Mouse (Mus musculus): ENCODE data around the gene Phf2. TPM values are rescaled to one million over a fixed set of nuclear protein-coding genes. Genes with fewer than 3 reads are reported as not detected.
A peak's percentile ranks its signal among the peaks of the same experiment; 100 is the strongest.

The Phf2 gene
- polyA plus RNA-seq, 1 experiment from 2014 or later = 1.6 TPM

- Histone ChIP-seq H3K4me1 (ENCODE audit: insufficient read depth) (peaks cover 35% of the 10 kb centered on the region), H3K4me2 (ENCODE audit: low read depth, low read length) (no peak overlapping the region), H3K9me3 (ENCODE audit: low read length) (no peaks in the 10 kb centered on the region), H3K4me3 (ENCODE audit: low read depth, low read length) (no peak overlapping the region), H3K27ac (ENCODE audit: low read depth) (peak overlapping the region; percentile 57), H3K27me3 (ENCODE audit: insufficient read depth, low read length) (no peaks in the 10 kb centered on the region), H3K36me3 (replicated peaks; ENCODE audit: insufficient read depth, low read length) (0 out of 2 replicates have a peak, but pooled peaks cover 3% of the 10 kb centered on the region), H3K9ac (replicated peaks) (no peak overlapping the region)
- 53% methylated on average over 9 of the region's 9 CpGs for WGBS (ENCODE audit: insufficient replicate concordance)
- ATAC-seq (0 out of 2 replicates have a peak, but pooled peaks have one; percentile 10), DNase-seq (no peak)
- TF ChIP-seq CTCF (IDR thresholded peaks at IDR 0.05; ENCODE audit: low read depth) (no peak), EP300 (IDR thresholded peaks at IDR 0.05; ENCODE audit: low read depth) (no peak)
Measured at GRCm38 (mm10) chr13:48863556-48863955, 7.4 kb downstream of the Phf2 start.

GRCm38 (mm10) chr13:48861913-48862312, 9.0 kb downstream of the Phf2 start:
- Histone ChIP-seq H3K9me3 (ENCODE audit: low read length) (no peaks in the 10 kb centered on the region), H3K4me3 (ENCODE audit: low read depth, low read length) (no peak overlapping the region), H3K36me3 (replicated peaks; ENCODE audit: insufficient read depth, low read length) (no peaks in the 10 kb centered on the region), H3K4me1 (ENCODE audit: insufficient read depth) (peaks cover 31% of the 10 kb centered on the region), H3K27ac (ENCODE audit: low read depth) (no peak overlapping the region), H3K4me2 (ENCODE audit: low read depth, low read length) (no peak overlapping the region), H3K27me3 (ENCODE audit: insufficient read depth, low read length) (no peaks in the 10 kb centered on the region), H3K9ac (replicated peaks) (no peak overlapping the region)
- DNase-seq (no peak), ATAC-seq (no peak)
- TF ChIP-seq EP300 (IDR thresholded peaks at IDR 0.05; ENCODE audit: low read depth) (no peak), CTCF (IDR thresholded peaks at IDR 0.05; ENCODE audit: low read depth) (no peak)
- 57% methylated on average over 1 of the region's 1 CpGs for WGBS (ENCODE audit: insufficient replicate concordance)

GRCm38 (mm10) chr13:48858779-48859178, 12.1 kb downstream of the Phf2 start:
- Histone ChIP-seq H3K4me1 (ENCODE audit: insufficient read depth) (peaks cover 29% of the 10 kb centered on the region), H3K9me3 (ENCODE audit: low read length) (no peaks in the 10 kb centered on the region), H3K36me3 (replicated peaks; ENCODE audit: insufficient read depth, low read length) (no peaks in the 10 kb centered on the region), H3K27me3 (ENCODE audit: insufficient read depth, low read length) (no peaks in the 10 kb centered on the region), H3K9ac (replicated peaks) (no peak overlapping the region), H3K27ac (ENCODE audit: low read depth) (no peak overlapping the region), H3K4me3 (ENCODE audit: low read depth, low read length) (no peak overlapping the region), H3K4me2 (ENCODE audit: low read depth, low read length) (no peak overlapping the region)
- no peak for DNase-seq
- WGBS (ENCODE audit: insufficient replicate concordance) = 73% methylated on average over 4 of the region's 4 CpGs
- ATAC-seq = no peak
- no peak for TF ChIP-seq CTCF (IDR thresholded peaks at IDR 0.05; ENCODE audit: low read depth)

- TF ChIP-seq EP300 (IDR thresholded peaks at IDR 0.05; ENCODE audit: low read depth) = no peak
- TF ChIP-seq CTCF (IDR thresholded peaks at IDR 0.05; ENCODE audit: low read depth) = no peak
- WGBS (ENCODE audit: insufficient replicate concordance) = 69% methylated on average over 6 of the region's 6 CpGs
- no peak for ATAC-seq
- no peaks in the 10 kb centered on the region for H3K9me3 ChIP-seq (ENCODE audit: low read length)
- peaks cover 34% of the 10 kb centered on the region for H3K4me1 ChIP-seq (ENCODE audit: insufficient read depth)
- no peaks in the 10 kb centered on the region for H3K27me3 ChIP-seq (ENCODE audit: insufficient read depth, low read length)
- H3K4me2 ChIP-seq (ENCODE audit: low read depth, low read length) = no peak overlapping the region
- DNase-seq = no peak
- no peak overlapping the region for H3K9ac ChIP-seq (replicated peaks)
- no peak overlapping the region for H3K4me3 ChIP-seq (ENCODE audit: low read depth, low read length)
- no peak overlapping the region for H3K27ac ChIP-seq (ENCODE audit: low read depth)
- no peaks in the 10 kb centered on the region for H3K36me3 ChIP-seq (replicated peaks; ENCODE audit: insufficient read depth, low read length)
Measured at GRCm38 (mm10) chr13:48858054-48858453, 12.9 kb downstream of the Phf2 start.

GRCm38 (mm10) chr13:48857246-48857932, 13.5 kb downstream of the Phf2 start:
- TF ChIP-seq EP300 (IDR thresholded peaks at IDR 0.05; ENCODE audit: low read depth) (no peak), CTCF (IDR thresholded peaks at IDR 0.05; ENCODE audit: low read depth) (no peak)
- no peak for DNase-seq
- Histone ChIP-seq H3K27me3 (ENCODE audit: insufficient read depth, low read length) (no peaks in the 10 kb centered on the region), H3K4me2 (ENCODE audit: low read depth, low read length) (no peak overlapping the region), H3K9ac (replicated peaks) (no peak overlapping the region), H3K27ac (ENCODE audit: low read depth) (0 out of 2 replicates have a peak overlapping the region, but pooled peaks have one; percentile 23), H3K36me3 (replicated peaks; ENCODE audit: insufficient read depth, low read length) (no peaks in the 10 kb centered on the region), H3K4me3 (ENCODE audit: low read depth, low read length) (no peak overlapping the region), H3K9me3 (ENCODE audit: low read length) (no peaks in the 10 kb centered on the region), H3K4me1 (ENCODE audit: insufficient read depth) (peaks cover 34% of the 10 kb centered on the region)
- 63% methylated on average over 7 of the region's 7 CpGs for WGBS (ENCODE audit: insufficient replicate concordance)
- no peak for ATAC-seq

GRCm38 (mm10) chr13:48853947-48854346, 17.0 kb downstream of the Phf2 start:
- TF ChIP-seq CTCF (IDR thresholded peaks at IDR 0.05; ENCODE audit: low read depth) (0 out of 2 replicates have a peak, but pooled peaks have one; percentile 12), EP300 (IDR thresholded peaks at IDR 0.05; ENCODE audit: low read depth) (no peak)
- H3K27me3 ChIP-seq (ENCODE audit: insufficient read depth, low read length) = no peaks in the 10 kb centered on the region
- H3K4me3 ChIP-seq (ENCODE audit: low read depth, low read length) = no peak overlapping the region
- H3K36me3 ChIP-seq (replicated peaks; ENCODE audit: insufficient read depth, low read length) = no peaks in the 10 kb centered on the region
- no peak overlapping the region for H3K9ac ChIP-seq (replicated peaks)
- ATAC-seq (peak; percentile 35), DNase-seq (no peak)
- 52% methylated on average over 3 of the region's 3 CpGs for WGBS (ENCODE audit: insufficient replicate concordance)
- H3K27ac ChIP-seq (ENCODE audit: low read depth) = no peak overlapping the region
- no peaks in the 10 kb centered on the region for H3K9me3 ChIP-seq (ENCODE audit: low read length)
- peaks cover 20% of the 10 kb centered on the region for H3K4me1 ChIP-seq (ENCODE audit: insufficient read depth)
- H3K4me2 ChIP-seq (ENCODE audit: low read depth, low read length) = no peak overlapping the region
